Mouse (Mus musculus): ENCODE measurements around the gene Trpm8.

Trpm8 gene

GRCm38 (mm10) chr1:88277098-88277817 lies at the start of gene Trpm8, which contains the start of gene Hjurp:
Trpm8 (plus strand) TSS chr1:88277661.
Hjurp (minus strand) TSS chr1:88277633.
- peak; percentile 100 for DNase-seq (ENCODE audit: low spot score)

DNA sequence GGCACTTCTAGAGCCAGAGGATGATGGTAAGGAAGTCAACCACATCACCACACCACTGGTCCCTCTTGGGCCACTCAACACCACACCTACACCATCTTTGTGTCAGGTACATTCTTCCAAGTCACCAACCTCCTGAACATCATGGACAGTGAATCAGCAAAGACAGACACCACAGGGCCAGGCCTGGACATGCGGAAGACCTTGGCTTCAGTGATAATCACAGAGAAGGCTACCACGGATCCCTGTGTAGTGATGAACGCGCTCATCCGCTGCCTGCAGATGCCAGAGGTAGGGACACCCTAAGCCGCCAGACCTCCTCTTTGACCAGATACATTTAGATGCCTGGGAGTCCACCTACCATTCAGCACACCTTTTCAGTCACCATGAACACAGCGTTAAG lies 49.3 kb upstream of the Trpm8 start:
- DNase-seq (ENCODE audit: low spot score) = no peak

GRCm38 (mm10) chr1:88229566-88229965 lies 47.9 kb upstream of the Trpm8 start:
- no peak for DNase-seq (ENCODE audit: low spot score)

- no peak for DNase-seq (ENCODE audit: low spot score)
Measured at GRCm38 (mm10) chr1:88229986-88230385, 47.5 kb upstream of the Trpm8 start.

GRCm38 (mm10) chr1:88230421-88230820 lies 47.0 kb upstream of the Trpm8 start:
- DNase-seq (ENCODE audit: low spot score) = no peak

DNA sequence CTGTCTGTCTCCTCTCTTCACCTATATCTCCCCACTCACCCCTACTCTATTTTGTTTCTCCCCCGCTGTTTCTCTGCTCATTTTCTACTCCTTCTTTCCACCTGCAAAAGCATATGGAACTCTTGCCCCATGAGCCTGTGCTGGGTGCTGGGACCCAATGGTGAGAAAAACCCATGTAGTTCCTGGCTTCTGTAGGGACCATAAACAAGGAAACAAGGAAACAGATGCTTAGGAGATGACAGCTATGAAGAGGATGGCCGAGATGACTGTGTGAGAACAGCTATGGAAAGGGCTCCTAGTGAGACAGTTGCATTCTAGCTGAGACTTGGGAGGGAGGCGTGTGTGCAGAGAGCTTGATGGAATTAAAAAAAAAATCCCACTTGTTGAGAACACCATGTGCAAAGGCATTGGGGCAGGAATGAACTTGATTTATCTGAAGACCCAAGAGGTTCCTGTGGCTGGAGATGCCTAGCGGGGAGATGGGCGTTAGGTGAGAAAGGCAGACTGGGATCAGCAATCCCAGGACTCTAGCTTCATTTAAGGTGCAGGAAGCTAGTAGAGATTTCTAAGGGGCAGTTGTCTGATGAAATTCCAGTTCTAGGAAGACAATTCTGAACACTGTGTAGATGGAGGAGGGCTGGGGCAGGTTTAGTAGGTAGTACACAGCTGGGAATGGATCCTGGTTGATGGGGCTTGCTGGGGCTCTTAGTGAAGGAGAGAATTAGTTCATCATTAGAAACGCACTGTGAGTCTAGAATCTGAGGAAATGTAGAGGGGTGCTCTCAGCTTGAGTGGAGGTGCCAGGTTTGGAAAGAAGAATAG lies 46.3 kb upstream of the Trpm8 start:
- DNase-seq (ENCODE audit: low spot score) = no peak

DNA sequence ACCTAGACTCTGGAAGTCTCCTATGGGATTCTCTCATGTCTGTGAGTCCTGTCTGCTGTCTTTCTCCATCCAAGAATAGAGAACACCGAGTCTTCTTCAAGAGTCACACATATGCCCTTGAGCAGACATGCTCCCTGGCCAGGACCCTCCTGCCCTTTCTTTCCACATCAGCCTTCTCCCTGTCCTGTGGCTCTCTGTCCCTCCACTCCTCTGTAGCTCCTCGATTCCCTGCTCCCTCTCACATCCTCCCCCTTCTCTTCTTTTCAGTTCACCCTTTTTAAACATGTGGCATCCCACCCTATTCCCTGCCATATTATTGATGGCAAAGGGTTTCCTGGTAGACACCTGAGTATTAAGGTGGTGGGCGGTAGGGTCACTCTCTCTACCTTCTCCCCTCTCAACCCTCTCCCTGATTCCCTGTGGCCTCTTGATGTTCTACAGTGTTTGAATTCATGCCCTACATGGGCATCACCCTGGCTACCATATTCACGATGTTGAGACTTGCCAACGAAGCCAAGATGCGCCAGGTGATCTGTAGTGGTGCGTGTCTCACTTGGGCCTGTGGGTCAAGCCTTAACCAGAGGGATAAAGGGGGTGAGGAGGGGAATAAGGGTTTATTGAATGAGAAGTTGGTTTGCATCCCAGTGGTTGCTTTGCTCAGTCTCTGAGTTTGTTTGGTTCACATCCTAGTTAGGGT lies 45.5 kb upstream of the Trpm8 start:
- no peak for DNase-seq (ENCODE audit: low spot score)

- DNase-seq (ENCODE audit: low spot score) = no peak
Measured at GRCm38 (mm10) chr1:88232664-88233380, 44.6 kb upstream of the Trpm8 start.

DNA sequence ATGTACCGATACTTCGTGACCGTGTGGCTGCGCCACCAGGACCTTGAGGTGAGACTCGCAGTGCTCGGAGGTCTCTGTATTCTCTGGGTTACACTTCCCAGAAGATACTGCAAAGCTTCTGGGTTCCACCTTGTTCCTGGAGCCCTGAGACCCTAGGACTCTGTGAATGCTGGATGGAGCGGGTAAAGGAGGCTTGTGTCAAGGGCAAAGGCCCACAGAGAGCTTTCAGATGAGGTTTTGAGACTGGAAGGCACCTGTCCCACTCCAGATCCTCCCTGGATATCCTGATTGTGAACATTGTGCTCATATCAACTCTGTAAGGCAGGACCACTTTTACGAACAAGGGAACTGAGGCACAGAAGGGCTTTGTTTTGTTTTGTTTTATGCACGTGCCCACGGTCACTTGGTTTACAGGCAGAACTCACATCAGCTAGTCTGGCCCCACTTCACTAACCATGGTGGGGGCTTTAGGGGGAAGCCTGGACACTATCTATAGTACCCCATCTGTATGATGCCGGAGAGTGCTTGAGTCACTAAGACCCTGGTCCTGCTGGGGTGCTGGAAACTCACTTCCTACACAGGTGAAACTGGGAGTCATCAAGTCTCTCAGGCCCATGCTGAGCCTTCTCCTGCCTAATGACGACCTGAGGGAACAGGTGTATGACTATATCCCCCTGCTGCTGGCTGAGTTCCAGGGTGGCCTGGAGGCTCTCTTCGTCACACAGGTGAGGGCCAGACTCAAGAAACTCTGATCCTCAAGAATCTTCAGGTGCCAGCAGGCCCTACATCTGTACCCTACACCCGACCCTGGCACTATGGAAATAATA lies 43.8 kb upstream of the Trpm8 start:
- no peak for DNase-seq (ENCODE audit: low spot score)

DNA sequence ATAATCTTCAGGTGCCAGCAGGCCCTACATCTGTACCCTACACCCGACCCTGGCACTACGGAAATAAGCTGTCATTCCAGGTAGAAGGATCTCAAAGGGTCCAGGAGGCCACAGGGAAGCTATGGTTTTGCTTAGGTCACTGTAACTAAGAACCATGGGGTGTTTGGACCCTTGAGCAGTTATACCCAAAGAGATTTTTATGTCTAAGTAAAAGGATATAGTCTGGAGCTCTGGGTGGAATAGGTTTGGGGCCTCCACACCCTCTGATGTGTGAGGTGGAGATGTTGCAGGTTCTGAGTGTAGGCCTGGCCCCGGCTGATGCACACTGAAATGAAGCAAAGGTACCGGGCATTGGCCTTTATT lies 43.2 kb upstream of the Trpm8 start:
- DNase-seq (ENCODE audit: low spot score) = no peak

- no peak for DNase-seq (ENCODE audit: low spot score)
Measured at GRCm38 (mm10) chr1:88234646-88235045, 42.8 kb upstream of the Trpm8 start.

GRCm38 (mm10) chr1:88235046-88235893 lies 42.2 kb upstream of the Trpm8 start:
- no peak for DNase-seq (ENCODE audit: low spot score)

DNA sequence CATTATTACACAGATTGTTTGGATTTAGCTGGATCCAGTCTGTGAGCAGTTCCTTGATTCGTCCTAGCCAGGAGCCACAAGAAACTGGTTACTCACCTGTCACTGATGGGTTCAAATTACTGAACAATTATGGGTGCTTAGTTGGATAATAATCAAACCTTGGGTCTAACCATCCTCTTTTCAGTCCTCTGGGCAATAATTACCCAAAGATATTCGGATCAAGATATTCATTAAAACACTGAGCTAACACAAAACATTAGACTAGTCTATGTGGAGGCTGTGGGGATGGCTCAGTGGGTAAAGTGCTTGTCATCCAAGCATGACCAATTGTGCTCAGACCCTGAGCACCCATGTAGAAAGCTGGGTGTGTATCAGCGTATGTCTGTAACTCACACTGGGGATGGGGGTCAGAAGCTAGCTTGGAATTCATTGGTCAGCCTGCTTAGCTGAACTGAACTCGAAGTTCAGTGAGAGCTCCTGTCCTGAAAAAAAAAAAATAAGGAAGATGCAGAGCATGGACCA lies 41.5 kb upstream of the Trpm8 start:
- DNase-seq (ENCODE audit: low spot score) = no peak

DNA sequence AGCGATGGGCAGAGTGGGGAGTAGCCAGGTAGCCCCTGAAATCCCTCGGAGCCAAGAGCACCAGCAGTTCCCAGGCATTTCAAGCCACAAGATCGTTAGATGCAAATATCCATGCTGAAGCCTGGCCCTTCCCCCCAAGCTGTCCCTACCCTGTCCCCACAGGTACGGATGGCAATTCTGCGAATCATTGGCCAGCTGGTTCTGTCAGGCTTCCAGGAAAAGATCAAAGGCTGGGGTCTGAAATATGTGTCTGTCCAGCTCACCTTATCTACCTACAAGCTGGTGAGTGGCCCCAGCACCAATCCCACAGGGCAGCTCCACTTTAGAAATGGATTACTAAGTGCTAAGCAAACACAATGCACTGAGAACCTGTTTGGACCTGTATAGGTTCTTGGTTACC lies 40.1 kb upstream of the Trpm8 start:
- no peak for DNase-seq (ENCODE audit: low spot score)

GRCm38 (mm10) chr1:88238771-88239170 lies 38.7 kb upstream of the Trpm8 start:
- no peak for DNase-seq (ENCODE audit: low spot score)

- no peak for DNase-seq (ENCODE audit: low spot score)
Measured at GRCm38 (mm10) chr1:88240072-88240471, 37.4 kb upstream of the Trpm8 start.

DNA sequence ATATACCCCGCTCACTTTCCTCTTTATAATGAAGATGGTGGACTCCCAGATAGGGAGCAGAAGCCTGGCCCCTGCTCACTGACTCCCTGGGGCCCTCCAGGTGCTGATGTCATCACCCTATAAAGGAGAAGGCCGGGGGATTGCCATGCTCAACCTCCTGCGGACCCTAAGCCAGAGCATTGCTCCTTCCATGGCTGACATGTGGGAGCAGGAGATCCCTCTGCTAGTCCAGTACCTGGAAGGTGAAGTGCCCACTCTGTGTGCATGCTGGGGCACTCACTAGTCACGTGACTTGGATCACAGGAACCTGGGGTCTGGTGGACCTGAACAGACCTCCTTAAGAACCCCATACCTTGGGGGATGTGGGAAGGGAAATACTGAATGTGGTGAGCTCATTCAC lies 36.9 kb upstream of the Trpm8 start:
- no peak for DNase-seq (ENCODE audit: low spot score)

DNA sequence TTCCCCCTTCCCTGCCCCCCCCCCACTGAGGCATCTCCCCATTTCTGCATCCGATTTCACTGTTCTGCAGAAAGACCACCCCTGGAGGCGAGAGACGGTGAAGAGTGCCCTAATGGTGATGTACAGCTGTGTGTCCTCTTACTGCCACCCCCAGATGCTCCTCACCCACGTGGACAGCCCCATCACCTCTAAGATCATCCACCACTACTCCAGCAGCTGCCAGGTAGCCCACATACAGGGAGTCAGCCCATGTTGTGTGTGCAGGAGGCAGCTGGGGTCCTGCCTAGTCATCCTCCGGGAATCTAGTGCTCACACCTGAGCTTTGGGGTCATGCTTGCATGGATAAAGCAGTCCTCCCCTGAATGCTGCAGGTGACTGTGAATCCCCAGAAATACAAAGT lies 33.6 kb upstream of the Trpm8 start:
- no peak for DNase-seq (ENCODE audit: low spot score)

DNA sequence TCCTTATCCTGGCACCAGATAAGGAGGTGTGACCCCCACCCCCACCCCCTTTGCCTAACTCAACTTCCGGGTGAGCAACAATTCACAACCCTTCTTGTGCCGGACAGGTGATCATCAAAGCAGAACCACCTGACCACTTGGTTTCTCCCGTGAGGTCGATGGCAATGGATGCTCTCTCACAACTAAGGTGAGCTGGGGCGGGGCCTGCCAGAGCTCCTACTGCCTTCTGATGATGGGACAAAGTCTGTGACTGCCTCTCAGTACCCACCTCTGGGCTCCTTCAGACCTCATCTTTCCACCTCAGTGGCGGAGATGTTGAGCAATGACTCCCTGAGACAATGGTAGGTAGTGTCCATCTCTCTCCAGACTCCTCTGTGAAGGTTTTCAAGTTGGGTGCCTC lies 31.6 kb upstream of the Trpm8 start:
- DNase-seq (ENCODE audit: low spot score) = no peak

- no peak for DNase-seq (ENCODE audit: low spot score)
Measured at GRCm38 (mm10) chr1:88246386-88246785, 31.1 kb upstream of the Trpm8 start.

Measured in lung, postnatal 25 days (tissue).